Mouse (Mus musculus): ENCODE results near the gene Dand5.

Dand5 gene

GRCm38 (mm10) chr8:84771000-84771687 lies 51.5 kb downstream of the Dand5 start:
- peak; percentile 36 for DNase-seq (ENCODE audit: inconsistent ontology term)

GRCm38 (mm10) chr8:84770100-84770953 lies 52.3 kb downstream of the Dand5 start:
- peak; percentile 65 for DNase-seq (ENCODE audit: inconsistent ontology term)

- DNase-seq (ENCODE audit: inconsistent ontology term), result peak; percentile 52
These were observed 53.3 kb downstream of the Dand5 start for GRCm38 (mm10) chr8:84769324-84769723.

GRCm38 (mm10) chr8:84768343-84769095 lies 54.1 kb downstream of the Dand5 start:
- no peak for DNase-seq (ENCODE audit: inconsistent ontology term)

- no peak for DNase-seq (ENCODE audit: inconsistent ontology term)
These were observed 55.4 kb downstream of the Dand5 start for GRCm38 (mm10) chr8:84767221-84767620.

- peak; percentile 35 for DNase-seq (ENCODE audit: inconsistent ontology term)
These were observed 56.2 kb downstream of the Dand5 start for GRCm38 (mm10) chr8:84766422-84766821.

GRCm38 (mm10) chr8:84765629-84766028 lies 57.0 kb downstream of the Dand5 start:
- peak; percentile 82 for DNase-seq (ENCODE audit: inconsistent ontology term)
